Mouse (Mus musculus) right cerebral cortex, adult 18-20 months (tissue): ENCODE data around the gene Acadvl.

Experiments
- DNase-seq: peaks from one replicate; pipeline ENCODE4 v3.0.0; 2022; ENCODE audit warnings: mixed read lengths

Gene Acadvl

DNA sequence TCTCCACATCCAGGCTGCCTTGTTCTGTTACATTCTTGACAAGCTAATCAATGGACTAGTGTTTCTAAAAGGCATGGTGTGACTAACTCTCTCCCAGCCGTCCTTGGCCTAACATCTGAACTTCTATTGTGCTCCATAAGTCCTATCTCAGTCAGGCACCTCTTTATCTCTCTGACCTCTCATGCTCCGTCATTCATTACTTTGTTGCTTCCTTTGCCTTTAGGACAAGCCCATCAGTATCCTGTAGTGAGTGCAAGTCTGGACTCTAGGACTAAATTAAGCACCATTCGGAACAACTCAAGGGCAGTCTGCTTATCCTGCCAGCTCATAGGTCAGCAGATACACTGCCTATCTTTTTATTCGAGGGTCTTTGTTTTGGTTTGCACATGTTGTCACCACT lies 38.9 kb downstream of the Acadvl start:
- no peak for DNase-seq

DNA sequence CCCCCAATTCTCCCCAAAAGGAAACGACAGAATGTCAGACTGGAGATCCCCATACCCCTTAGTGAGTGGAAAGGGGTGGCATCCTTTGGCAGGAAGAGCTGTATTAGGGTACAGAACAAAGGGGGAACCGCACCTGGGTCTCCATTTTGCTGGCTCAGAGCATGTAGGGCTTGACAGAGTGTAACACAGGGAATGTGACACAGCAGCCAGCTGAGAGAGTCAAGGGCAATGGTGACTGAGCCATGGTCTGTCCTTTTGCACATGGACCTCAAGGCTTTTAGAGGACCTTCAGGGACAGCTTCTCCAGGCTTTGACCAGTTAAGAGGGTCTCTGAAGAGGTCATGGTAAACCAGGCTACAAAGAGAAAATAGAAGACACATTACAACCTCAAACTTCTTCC lies 40.3 kb downstream of the Acadvl start:
- DNase-seq: no peak

DNA sequence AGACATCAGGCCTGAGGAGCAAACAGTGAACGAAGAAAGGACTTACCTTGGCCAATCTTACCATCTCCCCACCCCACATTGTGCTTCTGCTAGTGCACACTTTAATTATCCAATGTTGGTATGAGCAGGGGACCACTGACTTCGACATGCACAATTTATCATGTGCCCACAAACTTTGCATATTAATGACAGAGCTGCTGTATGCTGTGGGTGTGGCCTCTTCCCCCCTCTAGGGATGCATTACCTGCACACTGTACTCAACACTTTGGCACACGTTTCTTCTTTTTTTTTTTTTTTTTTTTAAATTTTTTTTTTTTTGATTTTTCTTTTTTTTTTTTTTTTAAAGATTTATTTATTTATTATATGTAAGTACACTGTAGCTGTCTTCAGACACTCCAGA lies 44.4 kb downstream of the Acadvl start:
- no peak for DNase-seq

DNA sequence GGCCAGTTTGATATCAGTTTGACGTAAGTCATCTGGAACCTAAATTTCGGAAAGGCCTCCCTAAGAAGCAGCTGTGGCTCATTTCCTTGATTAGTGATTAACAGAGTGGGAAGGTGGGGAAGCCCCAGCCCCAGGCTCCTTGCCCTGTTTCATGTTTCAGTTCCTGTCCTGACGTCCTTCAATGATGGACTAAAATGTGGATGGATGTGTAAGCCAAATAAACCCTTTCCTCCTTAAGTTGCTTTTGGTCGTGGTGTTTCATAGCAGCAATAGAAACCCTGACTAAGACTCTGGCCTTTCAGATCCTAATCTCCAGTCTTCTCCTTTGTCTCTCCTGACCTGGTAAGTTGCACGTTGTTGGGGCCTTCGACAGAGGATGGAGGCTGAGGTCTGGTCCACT lies 45.0 kb downstream of the Acadvl start:
- no peak for DNase-seq

DNA sequence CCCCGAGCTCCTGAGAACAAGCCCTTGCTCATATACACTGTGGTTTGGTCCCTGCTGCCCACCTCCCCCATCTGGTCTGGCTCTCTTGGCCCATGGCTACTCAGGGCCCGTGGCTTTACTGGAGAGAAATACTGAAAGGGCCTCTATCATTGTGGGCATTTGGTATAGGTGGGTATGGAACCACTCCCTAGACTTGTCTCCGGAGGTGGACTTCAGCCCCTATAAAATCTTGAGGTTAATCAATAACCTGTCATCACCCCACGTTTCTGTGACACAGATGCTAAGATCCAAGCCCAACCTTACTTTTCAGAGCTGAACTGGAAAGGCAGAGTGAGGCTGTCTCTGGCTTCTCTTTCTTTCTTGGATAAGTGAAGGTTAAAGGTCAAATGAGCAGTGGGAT lies 46.4 kb downstream of the Acadvl start:
- DNase-seq: no peak

DNA sequence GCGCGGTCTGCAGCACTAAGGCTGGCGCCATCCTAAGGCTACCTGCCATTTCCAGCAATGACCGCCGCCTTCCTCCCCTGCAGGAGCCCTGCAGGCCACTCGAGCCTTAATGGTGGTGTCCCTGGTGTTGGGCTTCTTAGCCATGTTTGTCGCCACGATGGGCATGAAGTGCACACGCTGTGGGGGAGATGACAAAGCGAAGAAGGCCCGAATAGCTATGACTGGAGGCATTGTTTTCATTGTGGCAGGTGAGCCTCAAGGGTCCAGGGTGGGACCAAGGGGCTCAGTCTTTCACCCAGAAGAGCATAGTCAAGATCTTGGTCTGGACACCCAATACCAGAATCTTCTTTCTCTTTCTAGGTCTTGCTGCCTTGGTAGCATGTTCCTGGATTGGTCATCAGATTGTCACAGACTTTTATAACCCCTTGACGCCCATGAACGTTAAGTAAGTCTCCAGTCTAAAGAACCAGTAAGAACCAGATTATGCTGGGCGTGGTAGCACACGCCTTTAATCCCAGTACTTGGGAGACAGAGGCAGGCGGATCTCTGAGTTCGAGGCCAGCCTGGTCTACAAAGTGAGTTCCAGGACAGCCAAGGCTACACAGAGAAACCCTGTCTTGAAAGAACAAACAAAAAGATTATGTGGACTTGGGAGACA lies 48.2 kb downstream of the Acadvl start:
- DNase-seq: no peak

DNA sequence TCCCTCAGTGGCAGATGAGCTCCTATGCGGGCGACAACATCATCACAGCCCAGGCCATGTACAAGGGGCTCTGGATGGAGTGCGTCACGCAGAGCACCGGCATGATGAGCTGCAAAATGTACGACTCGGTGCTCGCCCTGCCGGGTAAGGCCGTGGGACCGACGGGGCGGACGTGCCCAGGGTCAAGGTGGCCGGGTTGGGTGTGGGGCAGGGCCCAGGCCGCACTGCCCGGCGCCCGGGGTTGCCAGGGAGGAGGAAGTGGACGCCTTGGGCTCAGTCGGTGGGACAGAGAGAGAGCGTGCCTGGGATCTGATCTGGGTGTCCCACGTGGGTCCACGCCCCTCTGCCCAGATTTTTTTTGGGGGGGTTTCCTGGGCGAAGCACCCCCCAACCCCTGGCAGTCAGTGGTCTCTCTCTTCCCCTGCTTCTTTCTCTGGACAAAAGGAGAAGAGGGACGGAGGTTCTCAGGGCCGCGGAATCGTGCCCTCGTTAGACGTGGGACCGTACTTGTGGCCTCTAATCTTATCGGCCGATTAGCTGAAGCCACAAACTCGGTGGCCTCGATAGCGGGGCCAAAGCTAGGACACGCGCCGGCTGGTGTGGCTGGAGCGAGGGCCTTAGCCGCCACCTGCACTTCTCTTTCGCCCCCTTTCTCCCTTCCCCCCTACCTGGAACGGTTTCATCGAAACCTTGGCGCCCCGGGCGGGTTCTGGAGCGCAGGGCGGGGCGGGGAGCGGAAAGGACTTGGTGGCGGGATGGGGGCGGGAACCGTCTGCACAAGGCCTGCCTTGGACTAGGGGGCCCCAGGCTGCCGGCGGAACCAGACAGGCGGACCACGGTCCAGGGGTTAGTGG lies 49.0 kb downstream of the Acadvl start:
- DNase-seq: no peak

DNA sequence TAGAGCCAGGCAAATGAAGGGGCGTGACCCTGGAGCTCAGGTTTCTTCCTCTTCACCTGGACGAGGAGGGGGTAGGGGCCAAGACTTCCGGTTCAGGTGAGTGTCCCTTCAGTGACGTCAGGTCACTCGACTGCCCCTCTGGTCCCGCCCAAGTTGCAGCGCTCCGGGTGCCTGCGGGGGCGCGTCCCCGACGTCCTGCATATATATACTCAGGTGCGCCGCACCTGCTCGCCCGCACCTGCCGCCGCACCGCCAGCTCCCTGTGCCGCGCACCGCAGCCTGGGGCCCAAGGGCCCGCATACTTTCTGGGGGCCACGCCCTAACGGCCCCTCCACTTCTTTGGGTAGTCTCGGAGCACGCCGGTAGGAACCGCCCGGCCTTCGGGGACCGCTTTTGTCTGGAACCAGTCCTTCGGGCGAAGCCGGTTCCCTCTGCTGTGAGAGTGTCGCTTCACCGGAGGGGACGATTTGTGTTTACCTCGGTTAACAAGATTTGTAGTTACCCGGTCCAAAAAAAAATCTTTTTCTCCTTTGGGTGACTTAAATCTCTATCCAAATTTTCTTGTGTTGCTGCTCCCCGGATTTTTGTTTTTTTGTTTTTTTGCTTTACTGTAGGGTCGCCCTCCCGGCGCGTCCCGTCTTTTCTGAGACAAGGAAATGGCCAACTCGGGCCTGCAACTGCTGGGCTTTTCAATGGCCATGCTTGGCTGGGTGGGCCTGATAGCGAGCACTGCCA lies 49.8 kb downstream of the Acadvl start:
- DNase-seq: no peak

DNA sequence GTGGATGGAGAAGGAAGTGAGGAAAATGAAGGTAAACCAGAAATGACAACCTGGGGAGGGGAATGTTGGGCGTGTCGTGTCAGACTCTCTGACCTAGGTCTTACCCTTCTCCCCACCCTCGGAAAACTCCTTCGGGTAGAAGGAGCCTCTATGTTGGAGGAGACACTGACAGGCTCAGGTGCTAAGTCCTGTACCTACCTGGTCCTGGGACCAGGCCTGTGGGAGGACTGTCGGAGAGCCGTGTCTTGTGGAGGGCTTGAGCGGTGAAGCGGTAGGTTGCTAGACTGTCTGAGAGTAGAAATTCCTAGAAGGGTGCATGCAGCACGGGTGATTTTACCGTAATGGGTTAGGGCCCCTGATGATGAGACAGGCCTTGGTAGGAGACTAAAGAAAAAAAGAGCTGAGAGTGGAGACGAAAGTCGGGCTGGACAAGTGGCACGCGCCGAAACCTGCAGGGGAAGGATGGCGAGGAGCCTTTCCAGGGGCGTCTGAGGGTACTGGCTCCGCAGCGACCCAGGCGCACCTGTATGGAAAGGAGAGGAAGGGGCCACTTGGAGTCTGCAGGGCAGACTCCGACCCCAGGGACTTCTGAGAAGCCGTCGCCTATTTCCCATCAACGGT lies 50.5 kb downstream of the Acadvl start, which contains the start of gene Cldn7:
Cldn7 (plus strand) TSS at position 130 of the 621 bp plus-strand sequence.
- DNase-seq: no peak

DNA sequence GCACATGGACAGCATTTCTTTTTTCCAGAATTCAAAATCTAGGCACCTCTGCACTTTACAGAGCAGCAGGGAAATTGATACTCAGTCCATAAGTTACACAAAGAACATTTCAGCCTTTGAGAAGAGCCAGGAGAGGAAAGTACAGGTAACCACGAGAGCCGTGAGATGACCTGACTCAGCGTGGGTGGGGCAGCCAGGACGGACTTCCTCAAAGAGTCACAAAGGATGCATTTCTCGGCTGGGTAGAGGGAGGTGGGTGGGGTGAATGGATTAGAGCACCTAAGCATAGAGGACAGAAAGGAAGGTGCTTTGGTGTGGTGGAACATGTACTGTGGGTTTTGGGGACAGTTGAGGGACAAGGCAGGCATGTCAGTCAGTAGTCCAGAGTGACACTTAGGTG lies 53.4 kb downstream of the Acadvl start:
- DNase-seq: no peak

DNA sequence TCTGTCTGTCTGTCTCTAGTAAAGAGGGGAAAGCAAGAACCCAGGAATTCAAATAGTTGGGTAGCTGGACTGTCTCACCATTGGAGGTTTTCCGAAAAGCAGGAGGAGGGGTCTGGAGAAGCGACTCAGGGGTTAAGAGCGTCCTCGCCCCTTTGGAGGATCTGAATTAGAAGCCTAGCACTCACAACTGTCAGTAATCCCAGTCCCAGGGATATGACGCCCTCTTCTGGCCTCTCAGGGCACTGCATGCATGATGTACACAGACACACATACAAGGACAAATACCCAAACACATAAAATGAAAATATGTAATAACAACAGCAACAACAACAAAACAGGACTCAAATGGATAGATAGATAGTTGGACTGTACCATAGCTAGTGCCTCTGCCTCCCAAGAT lies 54.6 kb downstream of the Acadvl start:
- DNase-seq: no peak
